Mouse (Mus musculus) C2C12 (cell line): ENCODE data around the gene Smim8.

Experiments used
- CEBPB ChIP-seq: IDR thresholded peaks from one replicate; pipeline ENCODE4 v1.6.1; 2011; ENCODE audit warnings: low read depth, mild to moderate bottlenecking, control low read depth, moderate library complexity
- CTCF ChIP-seq: IDR thresholded peaks from one replicate; pipeline ENCODE4 v1.5.1; 2011; ENCODE audit not compliant: control insufficient read depth, insufficient read depth, insufficient read length
- MAX ChIP-seq: IDR thresholded peaks from one replicate; pipeline ENCODE4 v1.6.1; 2011; ENCODE audit warnings: mild to moderate bottlenecking, control low read depth
- MYOD1 ChIP-seq: IDR thresholded peaks from one replicate; pipeline ENCODE4 v1.6.1; 2011; ENCODE audit warnings: low read depth; ENCODE audit not compliant: control insufficient read depth, insufficient read length
- USF1 ChIP-seq: IDR thresholded peaks from one replicate; pipeline ENCODE4 v1.6.1; 2011; ENCODE audit warnings: low read depth, mild to moderate bottlenecking, control low read depth, moderate library complexity

- TF ChIP-seq CTCF (no peak), USF1 (no peak), CEBPB (no peak), MYOD1 (no peak), MAX (no peak)
Measured at GRCm38 (mm10) chr4:34785646-34786045, 7.4 kb upstream of the Smim8 start.
